Mouse (Mus musculus) lung, postnatal 0 days (tissue): ENCODE measurements at regions not wholly inside any gene's neighbourhood (a gene's known extent, or its start where the extent isn't known, plus 50 kb on each side); places are given as distances from the start of the nearest gene placed in this dataset.

Experiments used
- CTCF ChIP-seq: IDR thresholded peaks from 2 replicates; pipeline ENCODE4 v1.5.1; 2016; ENCODE audit warnings: antibody characterized with exemption, mild to moderate bottlenecking
- EP300 ChIP-seq: IDR thresholded peaks from 2 replicates; pipeline ENCODE4 v1.6.1; 2016; ENCODE audit warnings: antibody characterized with exemption, mild to moderate bottlenecking, control low read depth

DNA sequence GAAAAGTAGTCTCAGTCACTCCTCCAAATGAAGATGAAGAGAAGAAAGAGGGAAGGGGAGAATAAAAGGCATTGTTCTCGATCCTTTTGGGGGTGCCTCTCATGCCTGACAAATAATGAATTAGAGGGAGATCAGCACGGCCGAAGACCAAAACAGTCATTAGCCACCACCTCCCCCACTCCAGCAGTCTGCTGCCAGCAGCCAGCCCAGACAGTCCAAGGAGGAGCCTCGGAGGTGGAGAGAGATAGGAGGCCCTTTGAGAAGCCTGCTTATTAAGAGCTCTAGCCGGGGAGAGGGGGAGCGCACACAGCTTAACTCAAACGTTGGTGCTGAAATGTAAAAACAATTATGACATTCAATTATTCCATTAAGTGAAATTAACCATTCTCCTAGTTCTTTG lies 188.6 kb downstream of the 3110018I06Rik start:
- TF ChIP-seq CTCF: no peak
- no peak for TF ChIP-seq EP300
